Mouse (Mus musculus) liver, postnatal 0 days (tissue): ENCODE results near the gene Atp2c1.

Experiments
- CTCF ChIP-seq: sonication (generic); IDR thresholded peaks from 2 replicates; pipeline ENCODE4 v1.5.1; 2016; ENCODE audit warnings: antibody characterized with exemption, low read depth
- EP300 ChIP-seq: IDR thresholded peaks from 2 replicates; pipeline ENCODE4 v1.6.1; 2016; ENCODE audit warnings: antibody characterized with exemption, low read depth, mild to moderate bottlenecking

GRCm38 (mm10) chr9:105537473-105537872 is 10.4 kb upstream of the Atp2c1 start:
- TF ChIP-seq CTCF (no peak), EP300 (no peak)
